Mouse (Mus musculus) midbrain, embryonic 12.5 days (tissue): ENCODE data around the gene 1700122O11Rik. TPM values are rescaled to one million over a fixed set of nuclear protein-coding genes. Genes with fewer than 3 reads are reported as not detected.
A peak's percentile ranks its signal among the peaks of the same experiment; 100 is the strongest.

Source experiments
- ATAC-seq: fragments of 200-750 bp; cut with Nextera tagmentation; 2 replicates; pipeline ENCODE4 v1.8.0; 2017; ENCODE audit warnings: low read depth, moderate TSS enrichment, moderate library complexity; ENCODE audit not compliant: low FRiP score
- H3K27ac ChIP-seq: fragments of 300-500 bp; sonication (generic); replicated peaks from 2 replicates; pipeline ENCODE4 v1.5.1; 2016; ENCODE audit warnings: mild to moderate bottlenecking
- H3K27me3 ChIP-seq: fragments of 300-500 bp; sonication (generic); 2 replicates; pipeline ENCODE4 v1.6.1; 2016; ENCODE audit warnings: mild to moderate bottlenecking
- H3K36me3 ChIP-seq: fragments of 300-500 bp; sonication (generic); 2 replicates; pipeline ENCODE4 v1.6.1; 2016
- H3K4me1 ChIP-seq: fragments of 300-500 bp; sonication (generic); 2 replicates; pipeline ENCODE4 v1.6.1; 2016
- H3K4me2 ChIP-seq: fragments of 300-500 bp; sonication (generic); replicated peaks from 2 replicates; pipeline ENCODE4 v1.6.1; 2016; ENCODE audit warnings: mild to moderate bottlenecking, moderate library complexity
- H3K4me3 ChIP-seq: fragments of 300-500 bp; sonication (generic); 2 replicates; pipeline ENCODE4 v1.5.1; 2016; ENCODE audit warnings: mild to moderate bottlenecking
- H3K9ac ChIP-seq: fragments of 300-500 bp; sonication (generic); replicated peaks from 2 replicates; pipeline ENCODE4 v1.6.1; 2016; ENCODE audit warnings: mild to moderate bottlenecking, moderate library complexity
- H3K9me3 ChIP-seq: fragments of 300-500 bp; sonication (generic); 2 replicates; pipeline ENCODE4 v1.6.1; 2016; ENCODE audit warnings: mild to moderate bottlenecking
- WGBS: fragments of 180-500 bp; shearing (Covaris S2); methylation state at CpG from one replicate; pipeline ENCODE4 v1.1.7; 2016; 5-methylcytosine and 5-hydroxymethylcytosine counted together
- polyA plus RNA-seq: library from polyadenylated mRNA; unstranded; fragments of >200 nt; fragmentation: Nextera tagmentation; extraction: Ambion mirVana; gene quantifications from 2 replicates; pipeline ENCODE4 v1.2.1, GENCODE M21; 2016

1700122O11Rik gene
- polyA plus RNA-seq, 1 experiment from 2014 or later = not detected

DNA sequence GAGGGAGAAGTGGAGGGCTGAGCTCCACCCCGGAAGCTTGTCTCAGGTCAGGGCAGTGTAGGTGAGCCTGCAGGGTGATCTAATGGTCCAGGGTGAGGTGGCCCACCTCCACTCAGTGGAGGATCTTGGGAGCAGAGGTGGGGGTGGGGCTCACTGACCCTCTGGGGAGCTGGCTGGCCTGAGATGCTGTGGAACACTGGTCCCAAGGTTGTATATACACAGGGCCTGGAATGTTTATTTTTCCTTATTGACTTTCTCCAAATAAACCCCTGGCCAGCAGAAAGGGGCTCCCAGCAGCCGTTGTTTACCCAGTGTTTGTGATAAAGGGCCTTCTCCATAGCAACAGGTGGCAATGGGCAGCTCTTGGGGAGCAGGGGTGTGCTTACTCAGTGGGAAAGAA is 18.5 kb downstream of the 1700122O11Rik start:
- H3K4me2 ChIP-seq = no peak overlapping the region
- WGBS = 31% methylated on average over 2 of the region's 2 CpGs
- H3K27ac ChIP-seq = no peak overlapping the region
- H3K36me3 ChIP-seq = no peaks in the 10 kb centered on the region
- H3K27me3 ChIP-seq = peaks cover 38% of the 10 kb centered on the region
- no peak overlapping the region for H3K4me3 ChIP-seq
- H3K9me3 ChIP-seq = no peaks in the 10 kb centered on the region
- ATAC-seq = peak; percentile 38; the same call in 1 of the 2 replicates
- no peak overlapping the region for H3K9ac ChIP-seq
- peaks cover 10% of the 10 kb centered on the region; the same call in 1 of the 2 replicates for H3K4me1 ChIP-seq

DNA sequence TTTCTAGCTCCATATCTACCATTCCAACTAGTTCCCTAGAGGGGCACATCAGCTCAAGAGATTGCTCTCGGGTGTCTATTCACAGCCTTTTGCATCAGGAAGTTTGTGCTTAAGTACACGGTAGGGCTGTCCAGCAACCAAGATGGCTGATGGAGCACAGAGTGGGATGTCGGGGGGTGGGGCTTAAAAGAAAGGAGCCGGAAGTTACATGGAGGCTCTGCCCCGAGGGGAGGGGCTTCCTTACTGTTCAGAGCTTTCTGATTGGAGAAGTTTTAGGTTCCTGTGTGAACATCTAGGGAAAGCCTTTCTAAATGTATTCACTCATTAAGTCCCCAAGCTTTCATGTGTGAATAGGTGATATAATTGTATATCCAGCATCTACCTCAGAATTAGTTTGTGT is 21.5 kb downstream of the 1700122O11Rik start:
- Histone ChIP-seq H3K4me1 (peaks cover 9% of the 10 kb centered on the region; the same call in 1 of the 2 replicates), H3K27ac (no peak overlapping the region), H3K9ac (no peak overlapping the region), H3K4me3 (no peak overlapping the region), H3K4me2 (no peak overlapping the region), H3K9me3 (no peaks in the 10 kb centered on the region), H3K27me3 (peaks cover 19% of the 10 kb centered on the region), H3K36me3 (no peaks in the 10 kb centered on the region)
- no peak for ATAC-seq
- WGBS = 83% methylated on average over 5 of the region's 5 CpGs

DNA sequence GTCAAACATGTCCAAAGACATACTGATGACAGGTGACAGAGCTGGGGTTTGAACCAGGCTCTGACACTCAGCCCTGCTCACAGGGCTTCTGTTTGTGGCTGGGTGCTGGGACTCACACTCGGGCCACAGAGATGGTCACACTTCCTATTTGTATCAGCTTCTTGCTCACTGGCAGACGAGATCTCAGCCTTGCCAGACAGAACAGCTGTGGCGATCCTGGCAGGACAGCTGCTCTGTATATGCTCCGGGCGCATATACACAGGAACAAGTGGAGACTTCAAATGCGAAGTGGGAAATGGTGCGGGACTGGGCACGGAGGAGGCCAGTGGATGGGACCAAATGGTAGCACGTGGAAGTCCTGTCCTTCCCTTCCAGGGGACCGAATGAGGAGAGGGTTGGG is 25.5 kb downstream of the 1700122O11Rik start:
- H3K27ac ChIP-seq = no peak overlapping the region
- 72% methylated on average over 10 of the region's 10 CpGs for WGBS
- no peak for ATAC-seq
- no peaks in the 10 kb centered on the region for H3K9me3 ChIP-seq
- no peak overlapping the region for H3K9ac ChIP-seq
- H3K4me2 ChIP-seq = no peak overlapping the region
- H3K4me1 ChIP-seq = peaks cover 12% of the 10 kb centered on the region
- peaks cover 12% of the 10 kb centered on the region for H3K27me3 ChIP-seq
- no peaks in the 10 kb centered on the region for H3K36me3 ChIP-seq
- H3K4me3 ChIP-seq = no peak overlapping the region

DNA sequence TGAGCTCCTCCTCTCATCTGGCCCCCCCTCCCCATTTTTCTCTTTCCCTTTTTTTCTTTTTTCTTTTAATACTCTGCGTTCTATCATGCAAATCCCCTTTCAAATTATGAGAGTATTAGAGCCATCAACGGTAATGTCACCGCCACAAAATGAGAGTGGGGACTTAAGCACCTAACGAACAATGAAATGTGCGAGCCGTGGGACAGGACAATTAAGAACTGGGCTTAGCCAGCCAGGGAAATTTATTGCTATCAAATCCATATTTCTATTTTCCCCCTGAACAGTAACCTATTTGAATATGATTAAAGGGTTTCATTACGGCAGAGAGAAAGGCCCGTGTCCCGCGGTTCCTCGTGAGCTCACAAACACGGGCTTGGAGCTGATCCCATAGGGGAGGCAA is 27.0 kb downstream of the 1700122O11Rik start:
- WGBS = 69% methylated on average over 12 of the region's 12 CpGs
- no peaks in the 10 kb centered on the region for H3K9me3 ChIP-seq
- no peak overlapping the region for H3K4me2 ChIP-seq
- no peak overlapping the region for H3K27ac ChIP-seq
- peaks cover 14% of the 10 kb centered on the region for H3K27me3 ChIP-seq
- no peak for ATAC-seq
- H3K4me1 ChIP-seq = peaks cover 12% of the 10 kb centered on the region
- no peaks in the 10 kb centered on the region for H3K36me3 ChIP-seq
- no peak overlapping the region for H3K4me3 ChIP-seq
- no peak overlapping the region for H3K9ac ChIP-seq

DNA sequence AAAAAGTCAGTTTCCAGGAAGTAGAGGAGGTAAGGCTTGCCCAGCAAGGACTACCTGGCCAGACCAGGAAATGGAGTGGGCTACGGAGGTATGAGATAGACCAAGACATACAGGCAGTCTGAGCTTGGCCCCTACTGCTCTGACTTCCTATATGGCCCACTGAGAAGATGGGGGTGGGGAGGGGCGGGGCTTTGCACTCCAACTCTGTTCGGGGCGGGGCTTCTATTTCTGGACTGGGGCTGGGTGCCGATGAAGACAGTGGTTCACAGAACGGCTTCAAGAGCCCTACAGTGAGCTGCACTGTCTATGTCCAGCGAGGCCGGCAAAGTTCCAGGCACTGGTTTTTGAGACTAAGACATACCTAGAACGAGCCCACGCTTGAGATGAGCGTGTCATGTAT is 27.8 kb downstream of the 1700122O11Rik start:
- ATAC-seq = no peak; the same call in 1 of the 2 replicates
- Histone ChIP-seq H3K4me1 (peaks cover 12% of the 10 kb centered on the region), H3K9ac (no peak overlapping the region), H3K27me3 (peaks cover 19% of the 10 kb centered on the region), H3K4me2 (no peak overlapping the region), H3K9me3 (no peaks in the 10 kb centered on the region), H3K27ac (no peak overlapping the region), H3K4me3 (no peak overlapping the region), H3K36me3 (no peaks in the 10 kb centered on the region)
- 83% methylated on average over 11 of the region's 11 CpGs for WGBS

DNA sequence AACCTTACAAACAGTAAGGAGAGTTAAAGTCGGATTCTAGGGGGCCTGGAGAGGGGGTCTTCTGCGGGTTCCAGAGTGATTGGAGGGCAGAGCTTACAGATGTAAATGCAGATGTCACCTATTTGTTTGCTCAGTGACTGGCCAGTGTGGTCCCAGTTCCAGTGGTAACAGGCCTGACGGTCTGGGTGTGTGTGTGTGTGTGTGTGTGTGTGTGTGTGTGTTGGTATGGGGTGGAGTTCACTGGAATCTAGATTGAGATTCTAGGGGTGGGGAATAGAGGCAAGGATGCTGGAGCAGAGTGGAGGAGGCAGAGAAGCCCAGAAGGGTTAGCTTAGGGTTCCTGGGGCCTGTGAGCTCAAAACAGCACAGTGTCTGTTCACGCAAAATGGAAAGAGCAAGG is 32.3 kb downstream of the 1700122O11Rik start:
- H3K9ac ChIP-seq = no peak overlapping the region
- ATAC-seq = no peak
- WGBS = 57% methylated on average over 4 of the region's 4 CpGs
- no peak overlapping the region for H3K4me3 ChIP-seq
- H3K4me1 ChIP-seq = peaks cover 26% of the 10 kb centered on the region
- H3K4me2 ChIP-seq = no peak overlapping the region
- no peaks in the 10 kb centered on the region for H3K36me3 ChIP-seq
- H3K9me3 ChIP-seq = no peaks in the 10 kb centered on the region
- peaks cover 22% of the 10 kb centered on the region for H3K27me3 ChIP-seq
- H3K27ac ChIP-seq = no peak overlapping the region

DNA sequence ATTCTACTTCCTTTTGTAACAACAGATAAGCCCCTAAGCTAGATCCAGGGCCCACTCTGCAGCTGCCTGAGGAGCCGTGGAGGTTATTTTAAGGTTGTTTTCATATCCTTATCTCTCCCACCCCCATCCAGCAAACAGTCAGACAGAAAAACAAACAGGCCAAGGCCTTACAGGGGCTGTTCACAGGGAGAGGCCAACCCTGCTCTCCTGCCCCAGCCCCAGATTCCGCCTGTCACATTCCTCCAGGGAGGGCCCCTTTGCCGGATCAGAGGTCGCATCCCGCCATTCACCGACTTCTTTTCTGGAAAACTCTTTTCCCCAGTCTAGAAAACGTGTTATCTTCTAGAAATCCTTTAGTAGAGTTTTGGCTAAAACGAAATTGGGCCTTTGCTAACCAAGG is 33.0 kb downstream of the 1700122O11Rik start:
- no peaks in the 10 kb centered on the region for H3K36me3 ChIP-seq
- no peak overlapping the region for H3K4me3 ChIP-seq
- no peak for ATAC-seq
- WGBS = 26% methylated on average over 8 of the region's 8 CpGs
- no peak overlapping the region for H3K4me2 ChIP-seq
- H3K9me3 ChIP-seq = no peaks in the 10 kb centered on the region
- peaks cover 26% of the 10 kb centered on the region for H3K4me1 ChIP-seq
- no peak overlapping the region for H3K27ac ChIP-seq
- H3K9ac ChIP-seq = no peak overlapping the region
- peaks cover 25% of the 10 kb centered on the region for H3K27me3 ChIP-seq

DNA sequence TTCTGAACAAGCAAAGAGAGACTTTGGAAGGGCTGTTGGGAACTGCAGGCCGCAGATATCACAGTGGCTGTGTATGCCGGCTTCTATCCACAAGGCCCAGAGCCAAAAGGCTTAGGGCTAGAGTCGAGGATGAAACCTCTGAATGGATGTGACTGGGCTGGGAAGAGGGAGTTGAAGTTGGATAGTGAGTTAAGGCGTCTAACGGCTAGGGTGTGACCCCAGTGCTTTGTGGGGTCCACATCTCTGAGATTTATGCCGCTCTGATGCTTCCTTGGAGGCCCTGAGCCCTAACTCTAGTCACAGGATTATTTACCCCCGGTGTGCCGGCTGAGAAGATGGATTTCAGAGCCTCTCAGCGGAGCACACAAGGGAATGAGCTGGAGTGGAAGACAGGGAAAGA is 33.5 kb downstream of the 1700122O11Rik start:
- 45% methylated on average over 9 of the region's 9 CpGs for WGBS
- H3K9me3 ChIP-seq = no peaks in the 10 kb centered on the region
- H3K27ac ChIP-seq = no peak overlapping the region
- no peaks in the 10 kb centered on the region for H3K36me3 ChIP-seq
- no peak for ATAC-seq
- H3K4me3 ChIP-seq = no peak overlapping the region
- H3K9ac ChIP-seq = no peak overlapping the region
- peaks cover 30% of the 10 kb centered on the region for H3K27me3 ChIP-seq
- H3K4me2 ChIP-seq = no peak overlapping the region
- peaks cover 29% of the 10 kb centered on the region for H3K4me1 ChIP-seq

DNA sequence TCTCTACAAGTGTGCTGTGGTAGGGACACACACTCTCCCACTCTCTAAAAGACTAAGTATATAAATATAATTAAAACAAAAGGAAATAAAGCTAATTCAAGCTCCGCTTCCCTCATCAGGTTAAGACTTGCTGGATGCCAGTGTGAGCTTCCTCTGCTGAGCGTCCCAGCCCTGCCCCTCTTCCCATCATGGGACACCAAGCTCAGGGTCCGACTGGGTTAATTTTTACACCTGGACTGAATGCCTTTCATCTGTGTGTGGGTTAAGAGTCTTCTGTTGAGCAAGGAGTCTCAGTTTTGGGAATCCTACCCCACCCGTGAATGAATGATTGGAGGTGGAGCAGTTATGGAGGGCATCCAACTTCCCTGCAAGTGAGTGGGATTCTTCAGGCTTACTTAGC is 35.6 kb downstream of the 1700122O11Rik start:
- no peak for ATAC-seq
- Histone ChIP-seq H3K9ac (0 out of 2 replicates have a peak overlapping the region, but pooled peaks have one; percentile 38), H3K4me3 (peak overlapping the region; percentile 34; the same call in 1 of the 2 replicates), H3K9me3 (no peaks in the 10 kb centered on the region), H3K4me1 (peaks cover 22% of the 10 kb centered on the region), H3K27ac (peak overlapping the region; percentile 70), H3K36me3 (no peaks in the 10 kb centered on the region), H3K27me3 (peaks cover 27% of the 10 kb centered on the region), H3K4me2 (peak overlapping the region; percentile 54)
- 63% methylated on average over 4 of the region's 4 CpGs for WGBS

DNA sequence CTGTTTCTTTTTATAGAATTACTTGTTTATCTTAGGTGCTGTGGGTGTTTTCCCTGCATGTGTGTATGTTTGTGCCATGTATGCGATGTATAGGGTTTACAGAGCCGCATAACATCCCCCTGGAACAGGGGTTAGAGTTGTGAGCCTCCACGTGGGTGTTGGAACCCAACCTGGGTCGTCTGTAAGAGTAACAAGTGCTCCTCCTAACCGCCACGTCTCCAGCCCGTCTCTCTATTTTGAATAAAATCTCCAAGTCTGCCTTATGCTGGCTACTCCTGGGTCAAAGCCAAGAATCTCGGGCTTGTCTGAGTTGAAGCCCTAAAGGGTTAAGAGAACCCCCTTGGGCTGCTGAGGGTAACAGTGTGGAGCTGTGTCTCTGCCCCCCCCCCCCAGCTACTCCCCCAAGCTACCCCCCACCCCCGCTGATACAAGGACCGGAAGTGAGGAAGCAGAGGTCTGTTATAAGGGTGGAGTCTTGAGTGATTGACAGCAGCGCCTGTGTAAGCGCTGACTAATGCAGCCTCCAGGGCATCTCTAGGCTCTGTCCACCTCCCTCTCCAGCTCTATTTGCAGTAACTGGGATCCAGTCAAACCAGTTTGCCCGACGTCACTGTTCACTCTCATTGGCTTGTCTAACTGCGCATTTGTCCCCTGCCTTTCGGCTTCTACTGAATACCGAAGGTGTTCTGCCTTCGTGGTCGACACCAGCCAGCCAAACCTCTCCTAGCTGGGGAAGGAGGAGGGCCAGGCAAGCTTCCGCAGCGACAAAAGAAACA is 36.3 kb downstream of the 1700122O11Rik start:
- H3K4me1 ChIP-seq = peaks cover 22% of the 10 kb centered on the region
- peak overlapping the region; percentile 34 for H3K4me3 ChIP-seq
- peak overlapping the region; percentile 70 for H3K27ac ChIP-seq
- peaks cover 27% of the 10 kb centered on the region for H3K27me3 ChIP-seq
- 8% methylated on average over 21 of the region's 21 CpGs for WGBS
- no peaks in the 10 kb centered on the region for H3K9me3 ChIP-seq
- H3K4me2 ChIP-seq = peak overlapping the region; percentile 54
- peak; percentile 89 for ATAC-seq
- H3K9ac ChIP-seq = peak overlapping the region; percentile 38
- no peaks in the 10 kb centered on the region for H3K36me3 ChIP-seq

DNA sequence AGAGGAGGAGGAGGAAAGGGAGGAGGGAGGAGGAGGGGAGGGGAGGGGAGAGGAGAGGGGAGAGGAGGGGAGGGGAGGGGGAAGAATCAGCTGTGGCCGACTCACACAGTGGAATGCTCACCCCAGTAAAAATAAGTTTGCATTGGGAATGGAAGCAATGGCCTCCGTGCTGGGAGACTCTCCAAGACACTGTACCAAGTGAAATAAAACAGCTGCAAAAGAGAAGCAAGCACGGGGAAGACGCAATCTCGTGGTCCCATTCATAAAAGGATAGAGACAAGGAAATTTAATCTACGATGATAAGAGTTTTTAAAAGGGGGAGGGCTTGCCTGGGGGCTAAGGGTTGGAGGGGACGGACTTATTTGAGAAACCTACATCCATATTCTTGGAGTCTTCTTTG is 36.9 kb downstream of the 1700122O11Rik start:
- Histone ChIP-seq H3K4me1 (peaks cover 22% of the 10 kb centered on the region), H3K36me3 (no peaks in the 10 kb centered on the region), H3K27ac (0 out of 2 replicates have a peak overlapping the region, but pooled peaks have one; percentile 70), H3K9ac (no peak overlapping the region), H3K27me3 (peaks cover 24% of the 10 kb centered on the region), H3K4me2 (peak overlapping the region; percentile 54), H3K9me3 (no peaks in the 10 kb centered on the region), H3K4me3 (0 out of 2 replicates have a peak overlapping the region, but pooled peaks have one; percentile 34)
- 50% methylated on average over 7 of the region's 7 CpGs for WGBS
- ATAC-seq = no peak

DNA sequence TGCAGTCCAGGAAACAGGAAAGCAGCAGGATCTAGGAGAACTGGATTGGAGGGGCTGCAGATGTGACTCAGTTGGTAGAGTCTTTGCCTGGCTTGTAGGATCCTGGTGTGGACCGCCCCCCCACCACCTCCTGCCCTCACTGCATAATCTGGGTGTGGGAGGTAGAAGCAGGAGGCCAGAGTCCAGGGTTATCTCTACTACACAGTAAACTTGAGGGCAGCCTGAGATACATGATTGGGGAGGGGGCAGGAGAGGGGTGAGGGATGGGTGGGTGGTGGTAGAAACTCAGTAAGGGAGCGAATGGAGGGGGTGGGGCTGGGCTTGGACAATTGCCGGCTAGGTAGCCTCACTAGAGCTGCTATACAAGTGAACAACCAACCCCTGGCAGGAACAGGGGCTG is 38.3 kb downstream of the 1700122O11Rik start:
- H3K4me2 ChIP-seq = no peak overlapping the region
- H3K4me1 ChIP-seq = peaks cover 18% of the 10 kb centered on the region
- peaks cover 19% of the 10 kb centered on the region for H3K27me3 ChIP-seq
- H3K9me3 ChIP-seq = no peaks in the 10 kb centered on the region
- H3K4me3 ChIP-seq = no peak overlapping the region
- no peak for ATAC-seq
- no peaks in the 10 kb centered on the region for H3K36me3 ChIP-seq
- no peak overlapping the region for H3K9ac ChIP-seq
- 70% methylated on average over 3 of the region's 3 CpGs for WGBS
- H3K27ac ChIP-seq = no peak overlapping the region
